Mouse (Mus musculus): ENCODE results near the gene Blmh.

GRCm38 (mm10) chr11:77018046-77018445 lies 93.4 kb downstream of the Blmh start:
- no peak for TF ChIP-seq POLR2A (IDR thresholded peaks at IDR 0.05; ENCODE audit: control insufficient read depth, low read depth, low read length)
- no peak for TF ChIP-seq CTCF (IDR thresholded peaks at IDR 0.05; ENCODE audit: control insufficient read depth, insufficient read depth, insufficient replicate concordance, low read depth, low read length)

Measured in testis, adult 2 months (tissue).